Mouse (Mus musculus): Measurements from ENCODE around the gene Asz1. TPM values are rescaled to one million over a fixed set of nuclear protein-coding genes. Genes with fewer than 3 reads are reported as not detected.

Gene Asz1
- not detected for polyA plus RNA-seq (2015; fragmentation: Illumina TruSeq; extraction: RNeasy Lipid Tissue Mini Kit (QIAGEN cat#74804); ENCODE audit: low read depth, low replicate concordance)

DNA sequence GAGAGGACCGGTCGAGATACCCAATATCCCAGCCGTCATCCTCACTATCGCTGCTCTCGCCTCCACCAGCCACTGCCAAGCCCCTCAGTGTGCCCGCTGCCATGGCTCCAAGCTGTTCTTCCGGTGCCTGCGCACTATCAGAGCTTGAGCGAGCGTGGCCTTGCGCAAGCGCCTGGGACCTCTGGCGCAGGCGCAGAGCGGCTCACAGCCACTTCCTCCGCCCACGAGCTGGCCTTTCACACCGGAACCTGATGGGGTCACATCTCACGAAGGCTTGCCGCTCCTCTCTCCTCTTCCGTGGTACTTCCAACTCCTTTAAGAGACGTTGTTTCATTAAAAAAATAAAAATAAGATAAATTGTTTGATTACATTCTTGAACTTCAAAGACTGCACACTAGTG lies at the start of gene Asz1:
TSS of gene Asz1 (minus strand) at position 128 of the 400 bp plus-strand sequence.

DNA sequence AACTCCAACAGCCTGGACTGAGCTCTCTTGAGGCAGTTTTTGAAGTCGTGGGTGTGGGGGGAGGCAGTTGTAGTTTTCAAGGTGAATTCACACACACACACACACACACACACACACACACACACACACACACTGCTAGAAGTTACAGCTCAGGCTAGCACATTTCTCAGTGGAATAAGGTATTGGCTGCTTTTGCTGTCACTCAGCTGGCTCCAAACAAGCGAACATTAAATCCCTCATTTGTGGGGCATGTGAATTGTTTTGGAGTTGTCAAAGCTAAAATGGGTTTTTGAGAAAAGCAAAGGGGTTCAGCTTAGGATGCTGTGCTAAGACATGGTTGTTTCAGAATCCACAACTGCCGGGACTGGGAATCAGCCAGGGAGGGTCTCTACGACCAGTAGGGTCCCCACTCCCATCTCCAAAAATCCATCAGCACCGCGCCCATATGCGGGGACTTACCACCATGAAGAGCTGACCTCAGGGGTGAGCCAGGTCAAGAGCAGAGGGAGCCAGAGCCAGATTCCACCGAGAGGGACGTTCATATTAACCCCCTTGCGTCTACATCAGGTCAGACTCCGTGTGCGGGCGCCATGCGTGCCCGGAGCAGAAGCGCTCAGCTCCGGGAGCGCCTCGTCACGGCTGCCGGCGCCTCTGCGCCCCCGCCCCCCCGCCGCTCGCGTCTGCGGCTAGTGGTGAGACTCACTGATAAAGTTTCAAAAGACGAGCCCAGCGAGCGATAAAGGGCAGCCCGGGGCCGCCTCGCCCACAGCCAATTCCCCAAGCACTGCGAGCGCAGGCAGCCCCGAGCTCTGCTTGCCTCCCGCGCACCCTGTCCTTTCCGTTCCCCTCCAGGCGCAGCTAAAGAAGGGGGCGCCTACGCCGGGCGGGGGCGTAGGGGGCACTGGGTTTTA lies 78.9 kb downstream of the Asz1 start, which contains the start of gene Wnt2:
TSS of gene Wnt2 (minus strand) at position 840 of the 911 bp plus-strand sequence.

Other genes starting within 250 kb of the Asz1 start
- 4.6 TPM for gene Wnt2, start 78.5 kb downstream of the Asz1 start, polyA plus RNA-seq (2015; fragmentation: Illumina TruSeq; extraction: RNeasy Lipid Tissue Mini Kit (QIAGEN cat#74804); ENCODE audit: low read depth, low replicate concordance)
- 0.33 TPM for gene Cftr, start 61.6 kb upstream of the Asz1 start, polyA plus RNA-seq (2015; fragmentation: Illumina TruSeq; extraction: RNeasy Lipid Tissue Mini Kit (QIAGEN cat#74804); ENCODE audit: low read depth, low replicate concordance)